9 mouse cellular contexts compared by ENCODE assay signal in genomic region chr11:58587898-58588348, GRCm38 (mm10). TPM values are rescaled to one million over a fixed set of nuclear protein-coding genes. Genes with fewer than 3 reads are reported as not detected.
A peak's percentile ranks its signal among the peaks of the same experiment; 100 is the strongest.
DNase-seq lines count a peak whose midpoint lies in the region; ATAC-seq and TF ChIP-seq lines count a peak whose summit lies in the region.
"Had no signal": no experiment of that assay in that cellular context is flagged by ENCODE, and none has a peak within 500 bp of the region (broad histone marks: within the 10 kb centered on the region; RNA-seq: fewer than 3 reads in every experiment).

No protein-coding gene starts in this region.

- peak overlapping the region; percentile 29; the same call in 1 of the 2 replicates for H3K27ac ChIP-seq in hindbrain, embryonic 10.5 days
- H3K27ac ChIP-seq in hindbrain, embryonic 16.5 days (ENCODE audit: low read depth, low read length): no peak overlapping the region
- no peak overlapping the region for H3K27ac ChIP-seq in CH12.LX (ENCODE audit: insufficient read depth, low read depth)

- peak; percentile 68 for TF ChIP-seq RAD21 in CH12.LX (IDR thresholded peaks at IDR 0.05; ENCODE audit: low read depth, low read length)

- dilution Hi-C loops in CH12.LX (cut with MboI; ENCODE audit: extremely low pct_ligation_motif_present, extremely low pct_unique_long_range_greater_than_20kb, low sequenced_read_pairs): no loop called here

- in situ Hi-C loops in CH12.LX (cut with MboI; ENCODE audit: low pct_ligation_motif_present, low pct_unique_long_range_greater_than_20kb, low sequenced_read_pairs): loop anchor here (10.0 kb wide), 1 partner anchor 353 kb away; no protein-coding TSS in a partner anchor

- H3K4me2 ChIP-seq in hindbrain, embryonic 16.5 days (ENCODE audit: low read length): no peak overlapping the region
- no peak overlapping the region for H3K4me2 ChIP-seq in CH12.LX (ENCODE audit: insufficient read depth, low read depth, poor library complexity, severe bottlenecking)

- 77% methylated on average over 7 of the region's 7 CpGs for WGBS in hindbrain, embryonic 10.5 days
- WGBS in hindbrain, embryonic 16.5 days: 68% methylated on average over 7 of the region's 7 CpGs

- no peaks in the 10 kb centered on the region for H3K9me3 ChIP-seq in hindbrain, embryonic 10.5 days
- H3K9me3 ChIP-seq in hindbrain, embryonic 16.5 days (ENCODE audit: control insufficient read depth, low read length): no peaks in the 10 kb centered on the region
- peaks cover 2% of the 10 kb centered on the region for H3K9me3 ChIP-seq in CH12.LX (replicated peaks; ENCODE audit: low read length)

- no peak overlapping the region for H3K9ac ChIP-seq in hindbrain, embryonic 16.5 days (ENCODE audit: low read depth, low read length)
- H3K9ac ChIP-seq in CH12.LX (ENCODE audit: insufficient read depth, low read depth): no peak overlapping the region

- peak; percentile 86 to 94 for TF ChIP-seq CTCF in CH12.LX (conservative IDR thresholded peaks at IDR 0.05 in 1 of 2, IDR thresholded peaks at IDR 0.05 in 1 of 2; ENCODE audit: low read depth in 2 of 2, low read length in 2 of 2)

- no peak for TF ChIP-seq POLR2A in CH12.LX (IDR thresholded peaks at IDR 0.05; ENCODE audit: low read depth, low read length)

- ATAC-seq in hindbrain, embryonic 16.5 days: no peak
- peak; percentile 96 for ATAC-seq in erythroblast, adult 5-6 weeks (replicated peaks; ENCODE audit: low FRiP score, poor library complexity, severe bottlenecking)
- 0 out of 2 replicates have a peak, but pooled peaks have one; percentile 33 for ATAC-seq in megakaryocyte, adult 5-6 weeks (ENCODE audit: poor library complexity, severe bottlenecking)

- peak; percentile 38 for DNase-seq in hindbrain, embryonic 10.5 days (ENCODE audit: low spot score)
- DNase-seq in CH12.LX (ENCODE audit: extremely low read depth): peak; percentile 16
- peak; percentile 36 to 60 for DNase-seq in adrenal gland, postnatal 36 days
- DNase-seq in kidney, postnatal 36 days: peak; percentile 13 to 73
- DNase-seq in splenic B cell, adult 2 months (ENCODE audit: low read depth, low spot score): peak; percentile 11

- H3K36me3 ChIP-seq in hindbrain, embryonic 10.5 days: no peaks in the 10 kb centered on the region
- no peaks in the 10 kb centered on the region for H3K36me3 ChIP-seq in hindbrain, embryonic 16.5 days (ENCODE audit: control insufficient read depth, insufficient read depth, low read length)
- H3K36me3 ChIP-seq in CH12.LX (replicated peaks in 1 of 2; ENCODE audit: control insufficient read depth in 1 of 2, insufficient read depth in 1 of 2, low read length in 1 of 2): no peaks in the 10 kb centered on the region
- no peaks in the 10 kb centered on the region for H3K36me3 ChIP-seq in splenic B cell, adult 2 months (ENCODE audit: control insufficient read depth, insufficient read depth, low read length, poor library complexity, severe bottlenecking)

- H3K79me2 ChIP-seq in CH12.LX (replicated peaks; ENCODE audit: control insufficient read depth, extremely low read depth, insufficient read depth, poor library complexity, severe bottlenecking): no peaks in the 10 kb centered on the region

- no peaks in the 10 kb centered on the region for H3K4me1 ChIP-seq in hindbrain, embryonic 10.5 days (replicated peaks)
- H3K4me1 ChIP-seq in hindbrain, embryonic 16.5 days (ENCODE audit: control insufficient read depth, insufficient read depth, low read depth, low read length): no peaks in the 10 kb centered on the region
- no peaks in the 10 kb centered on the region for H3K4me1 ChIP-seq in CH12.LX (ENCODE audit: control insufficient read depth in 1 of 2, insufficient read depth in 2 of 2)

- no peak overlapping the region for H3K4me3 ChIP-seq in hindbrain, embryonic 10.5 days
- no peak overlapping the region for H3K4me3 ChIP-seq in hindbrain, embryonic 16.5 days (ENCODE audit: low read length)
- H3K4me3 ChIP-seq in CH12.LX (replicated peaks in 1 of 3; ENCODE audit: low read depth in 2 of 3, low read length in 2 of 3, poor library complexity in 1 of 3): no peak overlapping the region

- no peaks in the 10 kb centered on the region for H3K27me3 ChIP-seq in hindbrain, embryonic 10.5 days (ENCODE audit: insufficient read depth, poor library complexity, severe bottlenecking)
- no peaks in the 10 kb centered on the region for H3K27me3 ChIP-seq in hindbrain, embryonic 16.5 days (replicated peaks; ENCODE audit: control insufficient read depth, insufficient read depth, low read length)
- H3K27me3 ChIP-seq in CH12.LX (replicated peaks): peaks cover 63% of the 10 kb centered on the region
- H3K27me3 ChIP-seq in splenic B cell, adult 2 months (ENCODE audit: control insufficient read depth, insufficient read depth, low read length, poor library complexity, severe bottlenecking): no peaks in the 10 kb centered on the region

- no peak for TF ChIP-seq EP300 in CH12.LX (IDR thresholded peaks at IDR 0.05; ENCODE audit: low read length)

TF ChIP-seq in CH12.LX, 34 proteins besides CTCF, POLR2A, EP300 and RAD21:
- no peak for TF ChIP-seq CHD1 (IDR thresholded peaks at IDR 0.05; ENCODE audit: low read depth, low read length)
- TF ChIP-seq MYC (IDR thresholded peaks at IDR 0.05; ENCODE audit: low read depth, low read length): no peak
- TF ChIP-seq SMC3 (IDR thresholded peaks at IDR 0.05; ENCODE audit: low read depth, low read length): peak; percentile 92

RNA-seq across cellular contexts. Expression of gene Olfr324, which starts 7.0 kb away (rescaled TPM):
- not detected in 2 replicates for polyA plus RNA-seq in hindbrain, embryonic 10.5 days (2016; fragmentation: Nextera tagmentation; extraction: Ambion mirVana)
- 0.08 and 0.30 TPM in 2 replicates for polyA plus RNA-seq in hindbrain, embryonic 16.5 days (2015; fragmentation: Nextera tagmentation; extraction: Ambion mirVana)
- total RNA-seq in CH12.LX (2012; rRNA removed) (not detected in 2 replicates), CH12.LX (2014; rRNA removed) (not detected in 2 replicates)
- polyA plus RNA-seq in CH12.LX (2012; ENCODE audit: insufficient read length, low read depth): not detected in 2 replicates
- total RNA-seq in adrenal gland, postnatal 36 days (2021): not detected
- not detected in 2 replicates for total RNA-seq in erythroblast, adult 5-6 weeks (2015; ENCODE audit: low replicate concordance)
- 0.14 TPM in 1 of 2 replicates, not detected in the other for total RNA-seq in erythroblast, adult 5-6 weeks (2017; ENCODE audit: low replicate concordance)
- not detected in 2 replicates for total RNA-seq in megakaryocyte, adult 5-6 weeks (2015)
- not detected in 2 replicates for total RNA-seq in megakaryocyte, adult 5-6 weeks (2017)
- polyA plus RNA-seq: embryonic facial prominence, embryonic 14.5 days had no signal

RNA-seq across cellular contexts. Expression of gene Olfr325, which starts 10.4 kb away (rescaled TPM):
- not detected in 2 replicates for polyA plus RNA-seq in hindbrain, embryonic 10.5 days (2016; fragmentation: Nextera tagmentation; extraction: Ambion mirVana)
- not detected in 2 replicates for polyA plus RNA-seq in hindbrain, embryonic 16.5 days (2015; fragmentation: Nextera tagmentation; extraction: Ambion mirVana)
- total RNA-seq in CH12.LX (2012; rRNA removed) (not detected in 2 replicates), CH12.LX (2014; rRNA removed) (not detected in 2 replicates)
- polyA plus RNA-seq in CH12.LX (2012; ENCODE audit: insufficient read length, low read depth): not detected in 2 replicates
- not detected for total RNA-seq in adrenal gland, postnatal 36 days (2021)
- total RNA-seq in erythroblast, adult 5-6 weeks (2015; ENCODE audit: low replicate concordance): not detected in 2 replicates
- total RNA-seq in erythroblast, adult 5-6 weeks (2017; ENCODE audit: low replicate concordance): not detected in 2 replicates
- total RNA-seq in megakaryocyte, adult 5-6 weeks (2015): not detected in 2 replicates
- total RNA-seq in megakaryocyte, adult 5-6 weeks (2017): not detected in 2 replicates
- polyA plus RNA-seq: embryonic facial prominence, embryonic 14.5 days had no signal

RNA-seq across cellular contexts. Expression of gene Olfr224, which starts 17.6 kb away (rescaled TPM):
- not detected in 2 replicates for polyA plus RNA-seq in hindbrain, embryonic 10.5 days (2016; fragmentation: Nextera tagmentation; extraction: Ambion mirVana)
- 0.15 and 0.17 TPM in 2 replicates for polyA plus RNA-seq in hindbrain, embryonic 16.5 days (2015; fragmentation: Nextera tagmentation; extraction: Ambion mirVana)
- total RNA-seq in CH12.LX (2012; rRNA removed) (not detected in 2 replicates), CH12.LX (2014; rRNA removed) (not detected in 2 replicates)
- not detected in 2 replicates for polyA plus RNA-seq in CH12.LX (2012; ENCODE audit: insufficient read length, low read depth)
- not detected for total RNA-seq in adrenal gland, postnatal 36 days (2021)
- not detected in 2 replicates for total RNA-seq in erythroblast, adult 5-6 weeks (2015; ENCODE audit: low replicate concordance)
- total RNA-seq in erythroblast, adult 5-6 weeks (2017; ENCODE audit: low replicate concordance): not detected in 2 replicates
- not detected in 2 replicates for total RNA-seq in megakaryocyte, adult 5-6 weeks (2015)
- not detected in 2 replicates for total RNA-seq in megakaryocyte, adult 5-6 weeks (2017)
- polyA plus RNA-seq: embryonic facial prominence, embryonic 14.5 days had no signal

RNA-seq across cellular contexts. Expression of gene 2210407C18Rik, which starts 28.0 kb away (rescaled TPM):
- not detected in 2 replicates for polyA plus RNA-seq in hindbrain, embryonic 10.5 days (2016; fragmentation: Nextera tagmentation; extraction: Ambion mirVana)
- not detected in 2 replicates for polyA plus RNA-seq in hindbrain, embryonic 16.5 days (2015; fragmentation: Nextera tagmentation; extraction: Ambion mirVana)
- total RNA-seq in CH12.LX (2012; rRNA removed) (not detected in 2 replicates), CH12.LX (2014; rRNA removed) (not detected in 2 replicates)
- polyA plus RNA-seq in CH12.LX (2012; ENCODE audit: insufficient read length, low read depth): not detected in 2 replicates
- total RNA-seq in adrenal gland, postnatal 36 days (2021): not detected
- total RNA-seq in erythroblast, adult 5-6 weeks (2015; ENCODE audit: low replicate concordance): not detected in 2 replicates
- not detected in 2 replicates for total RNA-seq in erythroblast, adult 5-6 weeks (2017; ENCODE audit: low replicate concordance)
- total RNA-seq in megakaryocyte, adult 5-6 weeks (2015): not detected in 2 replicates
- total RNA-seq in megakaryocyte, adult 5-6 weeks (2017): not detected in 2 replicates
- polyA plus RNA-seq: embryonic facial prominence, embryonic 14.5 days had no signal

RNA-seq across cellular contexts. Expression of gene Olfr328, which starts 32.5 kb away (rescaled TPM):
- not detected in 2 replicates for polyA plus RNA-seq in hindbrain, embryonic 10.5 days (2016; fragmentation: Nextera tagmentation; extraction: Ambion mirVana)
- 0.07 TPM in 1 of 2 replicates, not detected in the other for polyA plus RNA-seq in hindbrain, embryonic 16.5 days (2015; fragmentation: Nextera tagmentation; extraction: Ambion mirVana)
- not detected in 2 replicates for total RNA-seq in CH12.LX (2012; rRNA removed)
- not detected in 2 replicates for total RNA-seq in CH12.LX (2014; rRNA removed)
- not detected in 2 replicates for polyA plus RNA-seq in CH12.LX (2012; ENCODE audit: insufficient read length, low read depth)
- under 1 TPM; 0.17 to 0.26 TPM for total RNA-seq in adrenal gland, postnatal 36 days (2021)
- not detected in 2 replicates for total RNA-seq in erythroblast, adult 5-6 weeks (2015; ENCODE audit: low replicate concordance)
- total RNA-seq in erythroblast, adult 5-6 weeks (2017; ENCODE audit: low replicate concordance): 0.42 TPM in 1 of 2 replicates, not detected in the other
- total RNA-seq in megakaryocyte, adult 5-6 weeks (2015): not detected in 2 replicates
- 0.07 TPM in 1 of 2 replicates, not detected in the other for total RNA-seq in megakaryocyte, adult 5-6 weeks (2017)
- polyA plus RNA-seq: embryonic facial prominence, embryonic 14.5 days had no signal
